Mouse (Mus musculus): ENCODE data around the gene Samt1.
"Not testable (repeated sequence)": the region's sequence is repeated elsewhere in the genome, so short reads cannot be mapped to it uniquely, and the experiment has no call there.

Samt1 gene

DNA sequence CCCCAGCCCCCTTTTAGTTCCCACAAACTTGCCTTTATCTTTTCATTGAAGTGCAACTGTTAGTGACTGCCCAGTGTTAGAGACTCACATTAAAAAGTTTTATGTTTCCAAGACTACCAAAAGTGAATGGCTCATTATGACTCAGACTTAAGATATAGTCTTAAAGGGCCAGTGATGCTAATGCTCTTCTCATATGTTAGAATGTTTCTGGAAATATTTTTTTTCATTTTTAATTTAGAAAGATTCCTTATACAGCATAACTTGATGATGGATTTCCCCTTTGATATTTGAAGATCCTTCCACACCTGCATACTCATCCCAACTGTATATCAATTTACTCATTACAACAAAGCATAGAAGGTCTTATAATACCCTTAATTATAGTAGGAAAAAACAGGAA lies at the start of gene Samt1:
Gene Samt1 (minus strand): TSS at position 101 of the 400 bp plus-strand sequence.
- not testable (repeated sequence) for DNase-seq (ENCODE audit: low spot score in 2 of 2)

DNA sequence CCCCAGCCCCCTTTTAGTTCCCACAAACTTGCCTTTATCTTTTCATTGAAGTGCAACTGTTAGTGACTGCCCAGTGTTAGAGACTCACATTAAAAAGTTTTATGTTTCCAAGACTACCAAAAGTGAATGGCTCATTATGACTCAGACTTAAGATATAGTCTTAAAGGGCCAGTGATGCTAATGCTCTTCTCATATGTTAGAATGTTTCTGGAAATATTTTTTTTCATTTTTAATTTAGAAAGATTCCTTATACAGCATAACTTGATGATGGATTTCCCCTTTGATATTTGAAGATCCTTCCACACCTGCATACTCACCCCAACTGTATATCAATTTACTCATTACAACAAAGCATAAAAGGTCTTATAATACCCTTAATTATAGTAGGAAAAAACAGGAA lies 42.5 kb upstream of the Samt1 start, which contains the start of gene Gm10057:
Gene Gm10057 (minus strand): TSS at position 101 of the 400 bp plus-strand sequence.
- DNase-seq (ENCODE audit: low spot score in 2 of 2), result not testable (repeated sequence)

GRCm38 (mm10) chrX:154033727-154034126 lies 21.3 kb upstream of the Samt1 start, which contains the start of gene 4921511M17Rik:
TSS of gene 4921511M17Rik (minus strand) at chrX:154033827.
- DNase-seq (ENCODE audit: low spot score in 2 of 2), result not testable (repeated sequence)

- not testable (repeated sequence) for DNase-seq (ENCODE audit: low spot score in 2 of 2)
Measured at GRCm38 (mm10) chrX:153976914-153977313, 35.5 kb downstream of the Samt1 start.

- DNase-seq (ENCODE audit: low spot score in 2 of 2), result peak in 1 of 2 experiments; percentile 57
Measured at GRCm38 (mm10) chrX:153976467-153976866, 36.0 kb downstream of the Samt1 start.

GRCm38 (mm10) chrX:153974450-153974849 lies 38.0 kb downstream of the Samt1 start:
- DNase-seq (ENCODE audit: low spot score in 2 of 2), result peak in 1 of 2 experiments; percentile 54

GRCm38 (mm10) chrX:153952866-153953265 lies 59.6 kb downstream of the Samt1 start:
- not testable (repeated sequence) for DNase-seq (ENCODE audit: low spot score in 2 of 2)
